Mouse (Mus musculus) liver, adult 2 months (tissue): Measurements from ENCODE around the gene Olfr224.

ENCODE experiments used
- CTCF ChIP-seq: fragments of 200-500 bp; IDR thresholded peaks from 2 replicates; pipeline ENCODE4 v1.5.1; 2011; ENCODE audit warnings: low read depth, low read length, control low read depth
- POLR2A ChIP-seq: fragments of 200-500 bp; IDR thresholded peaks from 2 replicates; pipeline ENCODE4 v1.6.1; 2011; ENCODE audit warnings: low read length, control low read depth; ENCODE audit not compliant: insufficient read depth; ENCODE audit errors: extremely low read depth

DNA sequence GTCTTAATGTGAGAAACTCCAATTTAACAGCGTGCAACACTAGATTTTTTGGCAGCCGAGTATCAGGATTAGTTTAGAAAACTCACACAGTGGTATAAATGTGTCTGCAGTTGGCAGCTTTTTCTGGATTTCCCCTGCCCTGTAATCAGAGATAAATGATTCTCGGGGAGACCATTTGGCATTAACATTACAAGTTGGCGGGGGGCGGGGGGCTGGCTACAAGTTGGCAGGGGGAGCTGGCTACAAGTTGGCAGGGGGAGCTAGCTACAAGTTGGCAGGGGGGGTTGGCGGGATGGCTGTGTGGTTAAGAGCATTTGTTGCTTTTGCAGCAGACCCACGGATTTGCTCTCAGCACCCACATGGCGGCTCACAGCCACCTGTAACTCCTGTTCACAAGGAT, 8.3 kb upstream of the Olfr224 start:
- TF ChIP-seq CTCF (no peak), POLR2A (no peak)
